9 mouse cellular contexts compared by ENCODE assay signal in genomic region chr14:48493896-48494295, GRCm38 (mm10). TPM values are rescaled to one million over a fixed set of nuclear protein-coding genes. Genes with fewer than 3 reads are reported as not detected.
DNase-seq lines count a peak whose midpoint lies in the region; ATAC-seq and TF ChIP-seq lines count a peak whose summit lies in the region.
"Had no signal": no experiment of that assay in that cellular context is flagged by ENCODE, and none has a peak within 500 bp of the region (broad histone marks: within the 10 kb centered on the region; RNA-seq: fewer than 3 reads in every experiment).

No protein-coding gene starts in this region.

- intact Hi-C loops in heart, postnatal 14 days (cut with DNase I): loop anchor here (1.0 kb wide), 1 partner anchor 124 kb away; no protein-coding TSS in a partner anchor

- peak; percentile 85 for TF ChIP-seq CTCF in layer of hippocampus, adult 2 months (conservative IDR thresholded peaks at IDR 0.05)
- TF ChIP-seq CTCF in liver, postnatal 0 days (IDR thresholded peaks at IDR 0.05; ENCODE audit: low read depth): peak; percentile 83

- H3K9ac ChIP-seq in ES-E14 (ENCODE audit: insufficient read depth, low read depth, low read length, poor library complexity, severe bottlenecking): no peak overlapping the region
- no peak overlapping the region for H3K9ac ChIP-seq in liver, postnatal 0 days (replicated peaks)
- H3K9ac ChIP-seq: heart, embryonic 13.5 days had no signal

- no peak for ATAC-seq in liver, postnatal 0 days

- no peak for TF ChIP-seq EP300 in liver, postnatal 0 days (IDR thresholded peaks at IDR 0.05; ENCODE audit: low read depth)

- no peak overlapping the region for H3K4me3 ChIP-seq in layer of hippocampus, adult 2 months
- H3K4me3 ChIP-seq in ES-E14 (ENCODE audit: insufficient read depth in 1 of 2, low read depth in 1 of 2, low read length in 2 of 2, poor library complexity in 1 of 2, severe bottlenecking in 1 of 2): no peak overlapping the region
- no peak overlapping the region for H3K4me3 ChIP-seq in liver, postnatal 0 days (ENCODE audit: low read depth, low read length)
- H3K4me3 ChIP-seq: heart, embryonic 13.5 days had no signal

- in situ Hi-C loops in ES-E14 (cut with MboI; ENCODE audit: low sequenced_read_pairs in 2 of 2, unreplicated experiment in 2 of 2): no loop called here

- 21% methylated on average over 4 of the region's 4 CpGs for WGBS in liver, postnatal 0 days (ENCODE audit: insufficient replicate concordance)

- no peaks in the 10 kb centered on the region for H3K9me3 ChIP-seq in ES-E14 (ENCODE audit: control insufficient read depth, insufficient read depth, low read depth, low read length)
- H3K9me3 ChIP-seq in liver, postnatal 0 days (ENCODE audit: low read length): no peaks in the 10 kb centered on the region
- H3K9me3 ChIP-seq: heart, embryonic 13.5 days had no signal

- H3K4me2 ChIP-seq in liver, postnatal 0 days (ENCODE audit: low read depth, low read length): no peak overlapping the region
- H3K4me2 ChIP-seq: heart, embryonic 13.5 days had no signal

- H3K27me3 ChIP-seq in liver, postnatal 0 days (ENCODE audit: insufficient read depth, low read length): no peaks in the 10 kb centered on the region
- H3K27me3 ChIP-seq in splenic B cell, adult 2 months (ENCODE audit: control insufficient read depth, insufficient read depth, low read length, poor library complexity, severe bottlenecking): no peaks in the 10 kb centered on the region
- H3K27me3 ChIP-seq: heart, embryonic 13.5 days had no signal

- H3K36me3 ChIP-seq in ES-E14 (ENCODE audit: control insufficient read depth, insufficient read depth, low read length, poor library complexity, severe bottlenecking): no peaks in the 10 kb centered on the region
- peaks cover 10% of the 10 kb centered on the region; the same call in 1 of the 2 replicates for H3K36me3 ChIP-seq in liver, postnatal 0 days (replicated peaks; ENCODE audit: insufficient read depth, low read length)
- H3K36me3 ChIP-seq in splenic B cell, adult 2 months (ENCODE audit: control insufficient read depth, insufficient read depth, low read length, poor library complexity, severe bottlenecking): 0 out of 2 replicates have a peak, but pooled peaks cover 2% of the 10 kb centered on the region

- H3K27ac ChIP-seq in layer of hippocampus, adult 2 months: no peak overlapping the region
- H3K27ac ChIP-seq in ES-E14 (ENCODE audit: insufficient read depth, low read depth, low read length, poor library complexity, severe bottlenecking): no peak overlapping the region
- no peak overlapping the region for H3K27ac ChIP-seq in liver, postnatal 0 days (ENCODE audit: low read depth)
- H3K27ac ChIP-seq: heart, embryonic 13.5 days had no signal

- H3K4me1 ChIP-seq in ES-E14 (ENCODE audit: control insufficient read depth in 2 of 2, insufficient read depth in 2 of 2, low read length in 2 of 2, poor library complexity in 1 of 2): no peaks in the 10 kb centered on the region
- no peaks in the 10 kb centered on the region for H3K4me1 ChIP-seq in liver, postnatal 0 days (ENCODE audit: insufficient read depth)
- H3K4me1 ChIP-seq: heart, embryonic 13.5 days had no signal

- peak in 1 of 2 experiments; percentile 30 for DNase-seq in layer of hippocampus, adult 2 months (ENCODE audit: low spot score in 2 of 2)
- DNase-seq in layer of hippocampus, postnatal 36 days: no peak
- peak; percentile 55 for DNase-seq in ES-E14 (ENCODE audit: low read depth, low spot score)
- DNase-seq in adrenal gland, postnatal 14 days: peak; percentile 58
- DNase-seq in heart, postnatal 14 days: peak; percentile 30 to 57
- peak; percentile 58 for DNase-seq in liver, postnatal 0 days
- DNase-seq in splenic B cell, adult 2 months (ENCODE audit: low read depth, low spot score): peak; percentile 49
- no peak for DNase-seq in urinary bladder, adult 2 months (ENCODE audit: low spot score)

TF ChIP-seq in ES-E14, 5 proteins besides CTCF, POLR2A, EP300 and RAD21:
- TF ChIP-seq ZNF384 (IDR thresholded peaks at IDR 0.05; ENCODE audit: low read depth, low read length) (no peak), ZC3H11A (IDR thresholded peaks at IDR 0.05; ENCODE audit: borderline replicate concordance, low read depth, low read length) (0 out of 2 replicates have a peak, but pooled peaks have one; percentile 69), HCFC1 (IDR thresholded peaks at IDR 0.05; ENCODE audit: borderline replicate concordance, insufficient read depth, low read length) (no peak)

RNA-seq across cellular contexts. Expression of gene Tmem260, which starts 48.0 kb away (rescaled TPM):
- 10 to 100 TPM; 24.7 to 27.3 TPM for total RNA-seq in layer of hippocampus, adult 2 months (2021)
- 10 to 100 TPM; 25.3 to 26.4 TPM for total RNA-seq in layer of hippocampus, postnatal 36 days (2021)
- 2.1 and 5.8 TPM in 2 replicates for total RNA-seq in ES-E14 (2012; rRNA removed)
- 25.6 and 27.0 TPM in 2 replicates for total RNA-seq in adrenal gland, postnatal 14 days (2021)
- total RNA-seq in heart, postnatal 14 days (2021): 10 to 100 TPM; 11.9 to 12.0 TPM
- polyA plus RNA-seq in liver, postnatal 0 days (2015; fragmentation: Nextera tagmentation; extraction: Ambion mirVana): 3.9 and 5.4 TPM in 2 replicates
- 13.8 and 14.6 TPM in 2 replicates for polyA plus RNA-seq in urinary bladder, adult 2 months (2012; rRNA removed)

Comparison
In these comparisons a context has a peak if more than half of its experiments do, and no peak if none do; other contexts are left out.
1. DNase-seq: peak in ES-E14 (single experiment), adrenal gland, postnatal 14 days (single experiment), heart, postnatal 14 days (2 of 2), liver, postnatal 0 days (single experiment) and splenic B cell, adult 2 months (single experiment); none in layer of hippocampus, postnatal 36 days (0 of 2) and urinary bladder, adult 2 months (single experiment).